Mouse (Mus musculus): ENCODE data around the gene Ntn4.

Gene Ntn4

DNA sequence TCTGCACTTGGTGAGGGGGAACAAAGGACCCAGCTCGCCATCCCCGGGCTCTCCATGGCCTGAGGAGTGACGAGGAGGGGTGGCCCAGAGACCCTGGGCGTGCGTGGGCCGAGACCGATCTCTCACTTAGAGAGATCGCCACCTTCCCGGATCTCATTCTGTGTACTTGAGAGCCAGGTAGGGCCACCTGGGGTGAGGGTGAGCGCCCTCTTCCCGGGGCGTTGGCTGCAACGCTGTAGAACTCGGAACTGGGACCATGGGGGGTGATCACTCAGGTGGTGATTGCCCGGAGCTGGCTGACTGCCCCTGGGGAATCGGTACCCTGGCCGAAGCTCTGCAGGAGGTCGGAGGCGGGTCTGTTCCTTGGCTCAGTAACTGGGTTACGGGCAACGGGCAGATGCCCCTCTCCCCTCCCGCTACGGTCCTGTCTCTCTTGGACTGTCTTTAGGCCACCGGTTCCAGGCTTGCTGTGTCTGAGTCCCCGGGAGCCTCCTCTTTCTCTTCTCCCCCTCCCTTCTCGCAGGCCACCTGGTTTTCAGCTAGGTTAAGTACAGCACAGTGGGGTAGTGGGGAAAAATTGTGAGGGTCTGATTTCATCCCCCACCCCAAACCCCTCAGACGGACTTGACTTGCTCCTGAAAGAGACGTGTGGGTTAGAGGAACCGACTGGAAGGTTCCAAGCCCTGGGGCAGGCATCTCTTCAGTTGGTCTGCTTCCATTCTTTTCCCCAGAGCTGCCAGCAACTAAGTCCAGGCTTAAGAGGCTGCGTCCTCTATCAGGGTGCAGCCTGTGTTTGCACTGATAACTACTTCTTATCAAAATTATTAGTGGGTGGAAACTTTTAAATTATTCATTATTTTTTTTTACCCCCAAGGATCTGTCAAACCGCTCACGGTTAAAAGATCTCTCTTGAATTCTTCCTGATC lies 1.6 kb downstream of the Ntn4 start:
- peak; percentile 83 to 91 for DNase-seq

DNA sequence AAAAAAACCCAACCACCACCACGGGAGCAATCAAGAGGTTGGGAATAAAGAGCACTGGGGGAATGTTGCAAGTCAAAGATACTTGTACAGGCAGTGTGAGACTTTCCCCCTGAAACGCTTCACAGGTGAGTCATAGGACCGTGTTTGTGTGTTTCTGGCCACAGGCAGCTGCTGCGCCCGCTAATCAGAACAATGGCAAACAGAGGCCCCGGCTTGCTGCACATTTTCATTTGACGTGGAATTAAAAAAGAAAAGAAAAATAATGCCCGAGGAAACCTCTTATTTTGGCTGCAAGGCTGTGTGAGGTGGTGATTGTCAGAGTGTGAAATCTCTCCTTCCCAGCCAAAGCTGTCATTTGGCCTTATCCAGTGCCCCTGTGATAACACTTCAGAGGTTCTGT lies 2.4 kb downstream of the Ntn4 start:
- DNase-seq = peak; percentile 48 to 66

DNA sequence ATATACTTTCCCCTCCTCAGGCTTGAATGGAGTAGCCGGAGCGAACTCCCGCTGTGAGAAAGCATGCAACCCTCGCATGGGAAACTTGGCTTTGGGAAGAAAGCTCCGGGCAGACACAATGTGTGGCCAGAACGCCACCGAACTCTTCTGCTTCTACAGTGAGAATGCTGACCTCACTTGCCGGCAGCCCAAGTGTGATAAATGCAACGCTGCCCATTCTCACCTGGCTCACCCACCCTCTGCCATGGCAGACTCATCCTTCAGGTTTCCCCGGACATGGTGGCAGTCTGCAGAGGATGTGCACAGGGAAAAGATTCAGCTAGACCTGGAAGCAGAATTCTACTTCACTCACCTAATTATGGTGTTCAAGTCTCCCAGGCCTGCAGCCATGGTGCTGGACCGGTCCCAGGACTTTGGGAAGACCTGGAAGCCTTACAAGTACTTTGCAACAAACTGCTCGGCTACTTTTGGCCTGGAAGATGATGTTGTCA lies 4.0 kb downstream of the Ntn4 start:
- peak; percentile 61 to 73 for DNase-seq

DNA sequence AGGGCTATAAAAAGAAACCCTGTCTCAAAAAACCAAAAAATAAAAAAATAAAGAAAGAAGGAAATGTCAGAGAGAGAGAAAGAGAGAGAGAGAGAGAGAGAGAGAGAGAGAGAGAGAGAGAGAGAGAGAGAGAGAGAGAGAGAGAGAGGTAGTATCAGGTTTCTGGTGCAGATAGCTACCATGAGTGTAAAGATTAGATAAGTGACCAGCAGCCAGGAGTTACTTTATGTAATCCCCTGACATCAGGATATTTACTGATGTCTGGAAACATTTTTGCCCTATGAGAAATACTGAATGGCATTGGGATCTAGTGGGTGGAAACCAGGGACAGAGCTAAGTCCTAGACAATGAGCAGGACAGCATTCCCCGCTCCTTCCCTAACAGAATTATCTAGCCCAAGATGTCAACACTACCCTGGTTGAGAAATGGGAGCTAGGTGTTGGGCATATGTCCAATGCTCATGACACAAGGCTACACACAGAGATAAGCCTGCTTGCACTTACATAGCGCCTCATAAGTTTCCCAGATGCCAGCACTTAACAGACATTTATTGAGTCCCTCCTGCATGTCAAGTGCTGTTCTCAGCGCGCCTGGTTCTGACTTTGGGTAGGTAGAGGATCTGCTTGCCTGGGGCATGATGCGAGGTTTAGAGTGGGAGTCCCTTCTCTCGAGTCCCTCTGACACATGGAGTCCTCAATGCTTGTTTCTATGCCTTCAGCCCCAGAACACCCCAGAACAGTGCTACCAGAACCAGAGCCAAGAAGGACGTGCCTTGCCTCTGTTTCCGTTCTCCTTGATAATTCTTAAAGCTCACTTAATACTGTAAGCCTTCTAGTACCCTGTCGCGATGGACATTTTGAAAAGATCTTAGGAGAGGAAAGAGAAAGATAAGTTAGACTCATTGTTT lies 7.4 kb downstream of the Ntn4 start:
- DNase-seq = no peak

DNA sequence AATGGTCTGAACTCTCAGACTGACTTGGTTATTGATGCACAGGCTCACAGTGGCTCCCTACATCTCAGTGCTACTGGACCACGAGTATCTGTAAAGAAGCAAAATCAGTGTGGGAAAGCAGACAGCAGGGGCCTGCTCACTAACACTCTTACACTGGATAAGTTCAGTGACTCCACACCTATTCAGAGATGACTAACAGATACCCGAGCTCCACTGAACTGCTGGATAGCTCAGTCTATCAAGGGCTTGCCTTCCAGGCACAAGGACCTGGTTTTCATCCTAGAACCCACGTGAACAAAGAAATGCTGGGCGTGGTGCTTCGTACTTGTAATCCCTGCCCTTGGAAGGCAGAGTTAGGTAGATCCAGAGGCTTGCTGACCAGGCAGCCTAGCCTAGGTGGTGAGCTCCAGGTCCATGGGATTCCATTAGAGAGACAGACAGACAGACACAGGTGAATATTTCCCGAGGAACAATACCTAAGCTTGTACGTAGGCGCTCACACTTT lies 8.2 kb downstream of the Ntn4 start:
- DNase-seq = no peak

DNA sequence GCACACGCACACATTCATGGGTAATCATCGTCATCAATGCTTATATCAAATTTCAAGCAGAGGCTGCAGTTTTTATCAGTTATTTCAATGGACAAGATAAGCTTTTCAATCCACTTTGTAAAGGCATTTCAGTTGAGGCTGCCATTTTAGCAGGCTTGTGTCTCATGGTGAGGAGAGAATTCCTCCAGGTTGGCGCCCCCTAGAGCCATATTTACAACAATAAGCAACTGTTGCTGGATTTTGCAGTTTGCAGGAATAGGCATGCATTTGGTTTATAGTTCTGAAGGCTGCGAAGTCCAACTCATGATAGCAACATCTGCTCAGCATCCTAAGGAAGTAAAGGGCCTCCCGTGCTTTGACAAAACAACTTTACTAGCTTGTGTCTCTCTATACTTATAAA lies 8.6 kb downstream of the Ntn4 start:
- peak in 1 of 2 experiments; percentile 42 for DNase-seq

DNA sequence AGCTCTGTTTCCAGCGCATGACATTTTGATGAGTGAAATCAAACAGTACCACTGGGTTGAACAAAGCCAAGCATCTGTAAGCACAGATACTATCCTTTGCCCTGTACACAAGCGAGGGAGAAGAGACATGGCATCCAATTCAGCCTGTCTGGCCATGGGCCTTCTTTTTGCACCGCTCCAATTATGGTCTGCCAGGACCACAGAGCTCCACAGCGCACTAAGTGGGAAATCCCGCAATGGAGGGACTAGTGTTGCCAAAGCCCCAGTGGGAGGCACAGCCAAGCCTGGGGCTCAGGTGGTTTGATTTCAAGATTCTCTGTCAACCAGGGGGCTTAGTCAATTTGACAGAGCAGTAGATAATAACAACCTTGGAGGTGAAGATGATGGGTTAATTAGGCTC lies 9.1 kb downstream of the Ntn4 start:
- DNase-seq = peak; percentile 59 to 76

DNA sequence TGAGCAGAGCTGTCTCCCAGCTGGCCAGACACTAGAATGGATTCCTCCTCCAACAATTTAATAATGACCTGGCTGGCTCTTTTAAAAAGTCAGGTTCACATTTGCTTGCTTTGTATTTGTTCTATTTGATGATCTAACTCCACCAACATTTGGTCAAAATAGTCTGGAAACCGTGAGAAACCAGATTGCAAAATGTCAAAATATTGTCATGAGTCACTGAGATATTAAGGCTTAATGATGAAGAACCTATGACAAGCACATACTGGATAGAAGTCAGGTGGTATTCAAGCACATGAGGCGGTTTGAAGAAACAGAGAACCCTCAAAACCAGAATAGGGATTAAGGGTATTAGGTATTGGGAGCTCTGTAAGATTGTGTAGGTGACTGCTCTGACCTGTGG lies 12.8 kb downstream of the Ntn4 start:
- no peak for DNase-seq

DNA sequence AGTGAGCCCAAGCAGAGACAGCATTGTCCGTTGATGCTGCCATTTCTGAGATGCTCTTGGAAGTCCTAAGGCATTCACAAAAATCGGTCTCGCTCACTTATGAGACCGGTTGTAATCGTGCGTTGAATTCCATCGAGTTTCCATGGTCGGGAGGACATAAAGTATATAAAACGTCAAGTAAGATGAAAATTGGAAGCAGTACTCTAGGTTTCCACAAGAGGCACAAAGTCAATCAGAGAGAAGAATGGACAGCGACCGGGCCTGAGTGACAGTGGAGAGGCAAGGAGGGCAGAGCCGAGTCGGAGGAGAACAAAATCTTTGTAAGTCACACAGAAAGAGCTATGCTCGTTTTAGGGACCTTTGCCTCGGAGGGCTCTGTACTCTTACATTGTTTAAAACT lies 14.9 kb downstream of the Ntn4 start:
- DNase-seq = no peak

DNA sequence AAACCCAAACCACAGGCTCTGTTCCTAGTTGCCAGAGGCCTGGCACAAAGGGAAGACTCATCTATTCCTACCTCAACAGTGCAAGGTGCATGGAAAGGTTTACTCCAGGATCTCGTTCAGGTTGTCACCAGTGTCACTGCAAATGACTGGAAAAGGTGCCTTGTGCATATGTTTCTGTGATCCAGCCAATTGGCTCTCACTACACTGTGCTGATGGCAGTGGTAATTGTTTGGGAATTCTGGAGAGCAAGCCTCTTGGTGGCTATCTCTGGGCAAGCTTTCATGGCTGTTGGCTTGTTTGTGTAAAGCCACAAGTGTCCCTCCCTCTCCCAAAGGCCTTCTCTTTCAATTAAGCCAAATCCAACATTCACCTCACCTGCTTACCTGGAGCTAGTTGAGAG lies 19.3 kb downstream of the Ntn4 start:
- no peak for DNase-seq

DNA sequence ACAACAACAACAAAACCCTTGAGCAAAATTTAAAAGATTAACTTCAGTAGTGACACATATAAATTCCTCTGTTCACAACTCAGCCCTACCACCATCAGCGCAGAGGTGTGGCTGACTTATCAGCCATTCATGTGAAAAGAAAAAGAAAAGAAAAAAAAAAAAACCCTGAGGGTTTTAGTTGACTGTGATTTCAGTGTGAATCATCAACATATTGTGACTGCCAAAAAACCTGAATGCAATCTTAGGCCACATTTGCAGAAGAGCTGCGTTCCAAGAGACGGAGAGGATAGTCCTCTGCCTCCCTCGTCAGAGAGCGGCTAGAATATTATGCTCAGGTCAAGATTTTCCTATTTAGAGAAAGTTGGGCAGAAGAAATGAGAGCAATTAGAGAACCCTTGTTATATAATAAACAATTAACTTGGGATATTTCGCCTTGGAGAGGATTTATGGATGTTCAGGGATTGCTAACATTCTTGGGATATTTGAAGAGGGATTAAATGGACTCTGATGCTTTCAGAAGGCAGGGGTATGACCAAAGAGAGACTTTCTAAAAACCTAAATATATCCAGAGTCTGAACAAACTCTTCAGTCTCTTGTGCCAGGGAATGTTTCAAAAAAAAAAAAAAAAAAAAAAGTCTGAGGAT lies 21.0 kb downstream of the Ntn4 start:
- no peak for DNase-seq

DNA sequence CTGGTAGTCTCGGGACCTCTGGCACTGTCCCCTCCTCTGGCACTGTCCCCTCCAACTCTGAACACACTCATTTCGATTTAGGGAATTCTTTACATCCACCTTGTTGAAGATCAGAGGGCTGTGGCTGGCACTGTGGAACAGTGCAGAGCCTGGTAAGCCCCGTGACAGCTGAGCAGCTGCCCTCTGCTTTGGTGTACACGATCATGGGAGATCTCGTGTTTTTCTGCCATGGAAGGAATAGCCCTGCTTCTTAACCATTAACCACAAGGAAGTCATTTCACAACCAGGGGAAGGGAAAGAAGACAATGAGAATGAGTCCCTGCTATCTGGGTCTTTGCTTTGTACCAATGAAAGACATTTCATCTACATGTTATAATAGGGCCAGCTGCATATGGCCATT lies 21.5 kb downstream of the Ntn4 start:
- no peak for DNase-seq

DNA sequence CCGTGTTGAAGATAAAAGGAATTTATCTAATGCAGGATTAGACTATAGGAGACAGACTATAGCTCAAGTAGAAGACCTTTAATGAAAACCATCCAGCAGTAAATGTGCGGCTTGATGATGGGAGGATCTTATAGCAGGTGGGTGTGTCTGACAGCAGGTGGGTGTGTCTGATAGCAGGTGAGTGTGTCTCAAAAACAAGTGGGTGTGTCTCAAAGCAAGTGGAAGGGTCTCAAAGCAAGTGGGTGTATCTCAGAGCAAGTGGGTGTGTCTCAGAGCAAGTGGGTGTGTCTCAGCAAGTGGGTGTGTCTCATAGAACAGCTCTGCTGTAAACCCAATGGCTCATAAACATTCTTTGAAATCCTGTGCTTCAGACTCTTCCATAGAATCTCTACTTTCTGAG lies 25.7 kb downstream of the Ntn4 start:
- no peak for DNase-seq

DNA sequence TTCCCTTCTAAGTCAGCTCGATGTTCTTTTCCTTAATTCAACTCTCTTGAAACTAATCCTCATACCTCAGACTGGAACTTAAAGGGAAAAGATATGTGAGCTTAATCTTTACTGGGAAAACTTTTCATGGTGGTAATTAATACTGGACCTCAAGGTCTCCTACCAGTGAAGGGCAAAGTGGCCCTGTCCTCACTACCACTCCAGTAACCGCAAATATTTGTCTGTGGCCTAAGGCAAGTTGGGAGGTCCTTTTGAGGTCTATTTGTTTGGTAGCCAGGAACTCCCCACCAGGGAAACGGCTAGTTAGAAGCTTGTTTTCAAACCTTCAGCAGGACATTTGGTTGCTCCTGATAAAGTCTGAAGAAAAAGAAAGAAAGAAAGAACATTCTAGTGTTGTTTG lies 26.5 kb downstream of the Ntn4 start:
- no peak for DNase-seq

DNA sequence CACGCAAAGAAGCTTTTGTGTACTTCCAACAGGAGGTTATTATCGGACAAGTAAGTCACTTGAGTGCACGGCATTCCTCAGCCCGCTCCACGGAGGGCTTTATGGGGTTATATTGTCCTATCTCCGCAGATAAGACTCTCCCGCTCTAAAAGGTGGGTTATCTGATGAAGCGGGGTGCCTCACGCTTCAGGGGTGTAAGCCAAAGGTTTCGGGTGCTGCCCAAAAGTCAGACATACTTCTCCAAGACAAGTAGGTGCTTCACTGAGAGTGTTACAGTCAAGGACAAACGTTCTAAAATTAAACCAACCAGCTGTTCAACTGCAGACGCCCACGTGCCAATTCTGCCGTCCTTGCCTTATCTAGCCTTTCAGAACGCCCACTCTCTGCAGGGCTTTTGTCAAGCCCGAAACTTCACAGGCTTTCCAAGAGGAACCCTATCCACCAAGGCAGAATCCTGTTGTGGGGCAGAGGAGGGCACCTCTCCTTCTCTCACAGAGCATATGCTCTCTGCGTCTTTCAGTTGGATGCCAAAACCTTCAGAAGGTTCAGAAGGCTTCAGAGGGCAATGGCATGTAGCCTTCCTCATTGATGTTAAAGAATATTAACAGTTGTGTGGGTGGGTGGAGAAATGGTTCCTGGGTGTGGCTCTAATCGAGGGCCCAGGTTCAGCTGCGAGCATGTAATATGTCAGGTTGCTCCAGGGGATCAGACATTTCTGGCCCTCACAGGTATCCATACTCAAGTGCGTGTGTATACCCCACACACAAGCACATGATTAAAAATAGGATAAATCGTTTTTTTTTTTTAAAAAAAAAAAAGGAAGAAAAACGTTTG lies 32.4 kb downstream of the Ntn4 start:
- DNase-seq = no peak

DNA sequence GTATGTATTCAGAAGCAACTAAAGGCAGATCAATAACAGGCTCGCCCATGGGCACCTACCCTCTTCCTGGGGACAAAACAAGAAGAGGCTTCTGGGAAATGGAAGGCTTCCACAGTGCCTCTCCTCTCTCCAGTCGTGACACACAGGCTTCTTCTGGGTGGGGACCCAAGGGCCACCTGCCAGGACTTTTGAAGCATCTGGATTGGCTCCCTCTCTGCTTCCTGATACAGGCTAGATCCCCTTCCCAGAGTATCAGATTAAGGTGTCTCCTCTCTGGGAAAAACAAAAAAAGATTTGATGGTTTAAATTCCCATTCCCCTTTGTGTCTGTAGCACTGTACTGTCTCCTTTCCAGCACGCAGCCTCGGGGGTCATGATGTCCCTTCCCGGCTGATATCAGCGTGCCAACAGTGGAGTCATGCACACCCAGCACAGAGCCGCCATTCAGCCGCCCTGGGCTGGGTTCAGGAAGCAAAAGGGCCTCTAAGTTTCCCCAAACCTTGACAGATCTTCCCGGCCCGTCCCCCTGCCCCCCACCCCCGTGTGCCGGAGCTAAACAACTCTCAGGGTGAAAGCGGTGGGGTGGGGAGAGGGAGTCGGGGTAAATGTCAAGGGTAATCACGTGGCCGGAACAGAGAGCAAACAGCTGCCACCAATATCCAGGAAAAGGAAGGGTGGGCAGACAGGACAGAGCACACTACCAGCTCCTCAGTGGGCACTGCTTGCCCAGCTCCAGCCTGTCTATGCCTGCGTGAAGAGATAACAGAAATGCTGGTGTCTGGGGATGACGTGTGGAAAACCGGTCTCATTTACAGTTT lies 38.9 kb downstream of the Ntn4 start:
- no peak for DNase-seq

DNA sequence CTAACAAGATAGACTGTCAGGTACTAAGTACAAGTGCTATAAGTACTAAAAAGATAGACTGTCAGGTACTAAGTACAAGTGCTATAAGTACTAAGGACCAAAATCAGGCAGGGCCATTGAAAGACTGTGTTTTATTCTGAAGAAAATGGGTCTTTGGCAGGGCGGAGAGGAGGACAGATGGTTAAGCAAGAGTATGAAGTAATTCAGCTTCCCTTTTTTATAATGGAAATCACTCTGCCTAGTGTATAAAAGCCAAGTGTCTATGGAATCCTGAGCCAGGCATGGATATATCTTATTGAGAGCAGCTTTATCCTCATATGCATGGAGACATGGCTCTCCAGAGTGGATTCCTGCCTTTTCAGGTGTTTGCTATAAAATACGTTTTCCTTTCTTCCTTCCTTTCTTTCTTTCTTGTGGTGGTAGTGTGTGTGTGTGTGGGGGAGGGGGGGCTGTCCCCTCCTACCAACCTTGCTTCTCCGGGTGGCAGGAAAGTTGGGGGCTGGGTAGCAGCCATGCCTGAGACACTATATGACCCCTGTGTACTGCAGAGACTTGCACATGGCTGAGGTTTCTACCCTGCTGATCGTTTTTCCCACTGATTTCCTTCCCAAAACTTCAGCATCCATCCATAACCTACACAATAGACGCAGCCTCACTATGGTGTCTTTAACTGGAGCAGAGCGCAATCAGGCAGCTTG lies 40.3 kb downstream of the Ntn4 start:
- no peak for DNase-seq

DNA sequence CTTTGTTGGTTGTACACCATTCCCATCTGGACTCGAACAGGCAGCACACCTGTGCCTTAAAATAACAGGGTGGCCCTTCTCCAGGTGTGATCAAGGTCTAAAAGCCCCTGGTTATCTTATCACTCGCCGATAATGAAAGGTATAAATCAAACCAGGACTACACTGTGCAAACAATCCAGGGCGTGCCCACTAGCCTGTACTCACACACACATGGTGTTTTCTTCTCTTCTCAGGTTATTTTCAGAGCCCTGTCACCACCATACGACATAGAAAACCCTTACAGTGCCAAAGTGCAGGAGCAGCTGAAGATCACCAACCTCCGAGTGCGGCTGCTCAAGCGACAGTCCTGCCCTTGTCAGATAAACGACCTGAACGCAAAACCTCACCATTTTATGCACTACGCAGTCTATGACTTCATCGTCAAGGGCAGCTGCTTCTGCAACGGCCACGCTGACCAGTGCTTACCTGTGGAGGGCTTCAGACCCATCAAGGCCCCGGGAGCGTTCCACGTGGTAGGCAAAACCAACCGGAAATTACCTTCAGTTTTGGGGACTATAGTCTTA lies 41.8 kb downstream of the Ntn4 start:
- DNase-seq = no peak

DNA sequence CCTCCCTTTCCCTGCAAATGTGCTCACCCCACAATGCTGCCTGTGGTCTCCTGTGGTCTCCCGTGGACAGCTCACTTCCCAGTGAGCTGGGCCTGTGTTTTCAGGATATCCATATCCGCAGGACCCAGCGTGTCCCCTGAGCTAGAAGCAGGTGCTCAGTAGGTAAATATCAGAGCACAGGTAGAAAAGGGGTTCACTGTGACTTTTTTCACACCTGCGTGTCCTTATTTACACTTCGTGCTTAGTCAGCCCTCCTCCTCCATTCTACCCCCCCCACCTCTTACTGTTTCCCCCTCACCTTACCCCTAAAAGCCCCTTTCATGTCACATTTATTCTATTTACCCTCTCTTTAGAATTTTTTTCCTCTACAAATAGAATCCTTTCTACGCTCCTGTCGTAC lies 42.7 kb downstream of the Ntn4 start:
- DNase-seq = no peak

DNA sequence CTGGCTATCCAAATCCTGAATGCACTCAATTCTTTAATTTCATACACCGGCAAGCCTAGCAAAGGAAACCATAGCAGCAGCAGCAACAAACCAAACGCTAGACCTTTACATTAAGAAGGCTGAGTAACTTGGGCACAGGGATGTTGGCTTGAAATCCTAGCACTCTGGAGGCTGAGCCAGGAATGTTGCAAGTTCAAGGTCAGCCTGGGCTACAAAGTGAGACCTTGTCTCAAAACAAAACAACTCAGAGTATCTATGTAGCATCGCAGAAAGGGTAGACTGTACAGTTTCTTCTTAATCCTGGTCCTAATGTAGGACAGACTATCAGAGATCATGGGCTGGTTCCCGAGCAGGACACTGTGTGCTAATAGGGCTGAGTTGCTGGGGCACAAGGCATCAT lies 43.4 kb downstream of the Ntn4 start:
- no peak for DNase-seq

Data from cerebellum, postnatal 14 days (tissue).